Mouse (Mus musculus) olfactory bulb, adult 2 months (tissue): ENCODE measurements around the gene Gmds. TPM values are rescaled to one million over a fixed set of nuclear protein-coding genes. Genes with fewer than 3 reads are reported as not detected.

Source experiments
- H3K27ac ChIP-seq: fragments of 200-500 bp; 2 replicates; pipeline ENCODE4 v1.5.1; 2012; ENCODE audit warnings: low read depth, low read length; ENCODE audit not compliant: insufficient read depth
- H3K4me1 ChIP-seq: fragments of 200-500 bp; 2 replicates; pipeline ENCODE4 v1.6.1; 2012; ENCODE audit warnings: low read length; ENCODE audit not compliant: control insufficient read depth, insufficient read depth
- H3K4me3 ChIP-seq: fragments of 200-500 bp; 2 replicates; pipeline ENCODE4 v1.5.1; 2012; ENCODE audit warnings: mild to moderate bottlenecking, low read depth, low read length, moderate library complexity; ENCODE audit not compliant: insufficient read depth
- CTCF ChIP-seq: fragments of 200-500 bp; IDR thresholded peaks from 2 replicates; pipeline ENCODE4 v1.5.1; 2012; ENCODE audit warnings: low read depth, mild to moderate bottlenecking, low read length, moderate library complexity; ENCODE audit not compliant: insufficient read depth
- POLR2A ChIP-seq: fragments of 200-500 bp; IDR thresholded peaks from 2 replicates; pipeline ENCODE4 v1.6.1; 2012; ENCODE audit warnings: mild to moderate bottlenecking, low read depth, low read length, moderate library complexity; ENCODE audit not compliant: insufficient read depth
- WGBS: fragments of 180-500 bp; shearing (Covaris S2); methylation state at CpG from one replicate; pipeline ENCODE4 v1.1.7; 2018; 5-methylcytosine and 5-hydroxymethylcytosine counted together
- polyA plus RNA-seq: library from polyadenylated mRNA; stranded (reverse); fragments of >200 nt; gene quantifications from 2 replicates; pipeline ENCODE4 v1.2.4, GENCODE M21; 2012; ENCODE audit warnings: low replicate concordance; ENCODE audit not compliant: missing spikeins, insufficient read depth, insufficient read length

Gene Gmds
- polyA plus RNA-seq, 1 experiment: not detected

DNA sequence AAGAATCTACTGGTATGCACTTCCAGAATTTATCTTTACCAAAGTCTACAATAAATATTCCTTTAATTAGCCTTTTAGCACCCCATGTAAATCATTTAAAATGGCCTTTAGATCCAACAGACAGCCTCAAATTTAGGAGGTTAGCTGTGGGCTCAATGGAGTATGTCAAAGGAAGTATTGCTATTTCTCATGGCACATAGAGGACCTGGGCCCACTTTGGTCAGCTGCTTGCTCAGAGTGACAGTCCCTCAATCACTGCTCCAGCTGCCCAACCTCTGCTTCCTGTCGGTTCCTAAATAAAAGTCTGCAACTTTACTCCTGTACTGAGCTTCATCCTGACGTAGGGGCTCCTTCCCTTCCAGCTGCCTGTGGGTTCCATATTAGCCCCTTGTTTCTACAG, 264.9 kb downstream of the Gmds start:
- Histone ChIP-seq H3K27ac (no peak overlapping the region), H3K4me3 (no peak overlapping the region), H3K4me1 (no peaks in the 10 kb centered on the region)
- TF ChIP-seq CTCF (no peak), POLR2A (no peak)
- 86% methylated on average over 2 of the region's 2 CpGs for WGBS

DNA sequence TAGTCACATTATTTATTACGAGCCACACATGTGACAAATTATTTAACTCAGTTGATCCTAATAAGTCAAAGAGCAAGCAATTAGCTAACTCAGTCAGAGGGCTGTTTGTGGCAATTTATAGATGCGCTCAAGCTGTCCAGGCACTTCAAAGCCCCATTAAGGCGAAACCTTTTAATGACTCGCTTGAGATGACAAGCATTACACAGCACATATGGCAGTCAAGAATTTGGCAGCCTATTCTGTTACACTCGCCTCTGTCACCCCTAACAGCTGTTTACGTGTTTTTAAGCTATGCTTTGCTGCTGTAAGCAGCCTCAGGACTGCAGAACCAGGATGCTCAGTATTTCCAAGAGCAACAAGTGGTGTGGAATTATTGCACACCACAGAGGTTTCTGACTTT, 283.2 kb downstream of the Gmds start:
- Histone ChIP-seq H3K27ac (no peak overlapping the region), H3K4me3 (no peak overlapping the region), H3K4me1 (no peaks in the 10 kb centered on the region)
- 79% methylated on average over 6 of the region's 6 CpGs for WGBS
- TF ChIP-seq POLR2A: no peak

DNA sequence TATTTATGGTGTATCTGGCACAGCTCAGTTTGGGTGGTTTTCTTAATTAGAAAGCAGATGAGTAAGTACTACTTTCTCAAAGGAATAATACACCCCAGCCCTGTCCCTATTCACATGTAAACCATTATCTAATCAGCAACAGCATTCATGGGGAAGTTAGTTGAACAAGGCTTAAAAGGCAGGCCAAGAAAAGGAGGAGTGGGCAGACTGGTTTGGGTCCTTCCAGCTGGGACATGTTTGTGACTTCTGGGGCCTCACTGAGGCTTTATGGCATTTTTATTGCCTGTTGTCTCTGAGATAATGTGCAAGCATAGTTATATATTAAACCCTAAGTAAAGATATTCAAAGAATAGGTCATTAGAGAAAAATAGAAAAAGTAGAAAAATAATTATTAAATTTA, 285.0 kb downstream of the Gmds start:
- Histone ChIP-seq H3K4me3 (no peak overlapping the region), H3K27ac (no peak overlapping the region), H3K4me1 (no peaks in the 10 kb centered on the region)
- no peak for TF ChIP-seq CTCF
- no peak for TF ChIP-seq POLR2A

DNA sequence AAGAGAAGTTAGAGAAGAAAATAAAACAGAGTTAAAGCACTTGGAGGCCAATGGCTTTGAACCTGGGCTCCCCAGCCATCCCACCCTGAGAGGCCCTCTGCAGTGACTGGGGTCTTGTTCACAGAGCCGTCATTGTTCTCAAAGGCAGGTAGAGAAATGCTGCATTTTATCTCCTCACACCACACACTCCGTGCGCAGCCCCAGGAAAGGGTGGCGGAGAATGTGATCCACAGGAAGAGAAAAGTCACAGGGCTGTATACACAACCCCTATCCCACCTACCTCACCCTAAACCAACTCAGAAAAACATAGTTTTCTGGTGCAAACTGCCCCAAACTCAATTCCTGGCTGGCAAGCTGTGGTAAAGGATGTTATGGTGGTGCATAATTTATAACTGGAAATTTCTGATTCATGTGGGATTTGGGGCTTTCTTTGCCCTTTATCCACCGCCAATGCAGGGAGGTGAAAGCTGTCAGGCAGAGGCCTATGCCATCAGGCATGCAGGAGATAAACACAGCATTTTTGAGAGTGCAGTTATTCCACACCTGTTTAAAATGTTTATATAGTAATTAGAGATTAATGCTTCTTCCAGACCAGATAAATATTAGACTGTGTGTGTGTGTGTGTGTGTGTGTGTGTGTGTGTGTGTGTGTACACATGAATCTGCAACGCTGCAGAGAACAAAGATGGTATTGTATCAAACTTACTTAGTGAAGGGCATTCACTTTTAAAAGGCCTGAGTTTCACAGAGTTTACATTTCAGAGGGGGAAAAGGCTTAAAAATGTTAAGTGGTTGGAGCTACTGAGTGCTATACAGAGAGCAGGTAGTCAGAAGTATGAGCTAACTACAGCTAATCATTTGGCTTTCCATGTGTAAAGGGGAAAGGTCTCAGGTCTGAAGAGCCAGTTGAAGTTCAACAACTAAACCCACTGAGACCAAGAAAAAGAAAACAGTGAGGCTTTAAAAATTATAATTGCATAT, 290.3 kb downstream of the Gmds start:
- no peak for TF ChIP-seq POLR2A
- TF ChIP-seq CTCF: no peak
- WGBS: 75% methylated on average over 6 of the region's 6 CpGs
- Histone ChIP-seq H3K4me3 (no peak overlapping the region), H3K4me1 (no peaks in the 10 kb centered on the region), H3K27ac (no peak overlapping the region)

DNA sequence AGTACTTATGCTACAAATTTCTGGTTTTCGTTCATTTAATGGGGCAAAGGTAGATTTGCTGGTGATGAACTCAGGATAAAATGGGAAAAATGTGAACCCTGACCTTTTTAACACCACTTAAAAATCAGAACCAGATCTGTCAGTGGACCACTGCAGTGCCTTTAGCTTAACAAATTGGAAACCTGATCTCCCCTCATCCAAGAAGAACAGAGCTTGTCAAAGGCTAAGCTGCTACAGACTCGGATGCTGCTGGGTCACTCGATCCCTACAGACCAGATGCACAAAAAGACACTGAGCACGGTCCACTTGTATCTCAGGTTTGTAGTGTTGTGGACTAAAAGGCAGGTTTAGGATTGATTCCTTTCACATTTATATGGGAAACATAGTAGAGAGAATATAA, 291.6 kb downstream of the Gmds start:
- H3K4me1 ChIP-seq: no peaks in the 10 kb centered on the region
- WGBS: 74% methylated on average over 4 of the region's 4 CpGs

DNA sequence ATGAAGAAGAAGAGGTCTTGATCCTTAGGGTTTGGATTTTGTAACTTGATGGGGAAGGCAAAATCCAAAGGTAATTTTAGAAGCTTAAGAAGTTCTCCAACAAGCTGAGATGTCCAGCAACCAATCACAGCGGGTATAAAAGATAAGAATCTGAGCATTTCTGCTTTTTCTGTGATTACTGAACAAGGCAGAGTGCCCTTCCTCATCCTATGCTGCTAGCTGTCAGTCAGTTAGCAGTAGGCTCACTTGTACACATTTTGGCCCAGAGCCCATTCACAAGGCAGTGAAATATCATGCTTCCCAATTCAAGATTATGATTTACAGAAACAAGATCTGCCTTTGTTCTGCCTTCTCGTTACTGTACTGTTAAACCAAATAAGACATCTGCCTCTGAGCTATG, 295.8 kb downstream of the Gmds start:
- TF ChIP-seq POLR2A: no peak
- TF ChIP-seq CTCF: no peak
- H3K27ac ChIP-seq: no peak overlapping the region
- H3K4me1 ChIP-seq: no peaks in the 10 kb centered on the region
- H3K4me3 ChIP-seq: no peak overlapping the region
- WGBS: 89% methylated on average over 2 of the region's 2 CpGs

More for the DNA sequence above, 291.6 kb downstream of the Gmds start:
- TF ChIP-seq POLR2A (no peak), CTCF (no peak)
- Histone ChIP-seq H3K4me3 (no peak overlapping the region), H3K27ac (no peak overlapping the region)

DNA sequence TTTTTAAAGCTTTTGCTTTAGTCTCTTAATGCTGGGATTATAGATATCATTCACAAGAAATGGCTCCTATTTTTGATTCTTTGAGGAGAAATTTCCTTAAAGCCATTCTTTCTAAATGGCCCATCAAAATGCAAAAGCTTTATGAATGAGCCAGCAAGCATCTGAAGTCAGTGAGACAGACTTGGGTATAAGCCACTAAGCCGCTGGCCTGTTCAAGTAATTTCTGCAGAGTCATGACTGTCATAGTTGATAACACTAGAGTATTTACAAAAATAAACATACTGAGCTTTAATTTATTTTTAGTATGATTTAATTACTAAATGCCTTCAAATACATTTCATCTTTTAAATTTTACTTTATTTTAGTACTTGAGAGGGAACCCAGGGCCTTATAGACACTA, 297.7 kb downstream of the Gmds start:
- no peak overlapping the region for H3K27ac ChIP-seq
- no peak for TF ChIP-seq CTCF
- no peak for TF ChIP-seq POLR2A
- H3K4me1 ChIP-seq: no peaks in the 10 kb centered on the region
- WGBS: 98% methylated on average over 1 of the region's 1 CpGs
- no peak overlapping the region for H3K4me3 ChIP-seq

DNA sequence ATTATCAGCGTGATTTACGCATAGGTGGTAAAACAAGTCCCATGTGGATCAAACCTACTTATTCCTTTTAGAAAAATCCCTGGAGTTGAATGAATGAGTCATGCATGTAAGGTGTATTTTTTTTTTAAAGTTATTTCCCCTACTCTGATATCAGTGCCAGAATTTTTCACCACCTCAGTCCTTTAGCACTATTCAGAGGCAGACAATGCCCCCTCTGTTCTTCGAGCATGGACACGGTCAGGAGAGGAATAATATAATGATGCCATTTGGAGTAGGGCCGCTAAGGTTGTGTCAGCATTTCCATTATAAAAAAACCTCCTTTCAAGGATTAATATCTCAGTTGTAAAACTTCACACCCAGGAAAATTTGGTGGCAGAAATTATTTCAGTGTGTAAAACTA, 301.6 kb downstream of the Gmds start:
- Histone ChIP-seq H3K4me3 (no peak overlapping the region), H3K4me1 (no peaks in the 10 kb centered on the region), H3K27ac (no peak overlapping the region)
- TF ChIP-seq CTCF (no peak), POLR2A (no peak)
- WGBS: 63% methylated on average over 5 of the region's 5 CpGs

DNA sequence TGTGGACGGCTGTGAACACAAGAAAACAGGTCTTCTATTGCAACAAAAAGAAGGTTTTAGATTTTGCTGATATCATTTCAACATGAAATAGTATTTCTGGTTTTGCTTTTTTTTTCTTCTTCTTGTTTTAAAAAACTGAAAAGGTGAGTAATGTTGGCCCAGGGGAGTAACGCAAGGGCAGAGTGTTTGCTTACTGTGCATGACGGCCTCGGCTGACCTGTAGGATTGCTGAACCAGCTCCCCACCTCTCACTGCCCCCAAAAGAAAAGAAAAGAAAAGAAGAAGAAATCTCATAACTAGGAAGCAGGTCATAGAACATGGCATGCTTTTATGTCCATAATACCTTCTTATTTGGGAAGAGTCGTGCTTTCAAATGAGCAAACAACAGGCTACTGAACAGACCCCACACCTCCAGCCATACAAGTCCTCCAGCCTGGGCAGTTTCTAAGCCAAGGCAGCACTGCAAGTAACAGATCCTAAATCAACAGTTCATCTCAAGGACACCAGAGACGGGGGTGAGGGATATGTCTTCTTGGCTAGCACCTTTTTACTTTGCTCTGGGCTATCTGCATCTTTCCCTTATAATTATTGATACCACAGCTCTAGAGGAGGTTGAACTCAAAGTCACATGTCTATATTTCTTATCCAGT, 303.6 kb downstream of the Gmds start:
- no peaks in the 10 kb centered on the region for H3K4me1 ChIP-seq
- TF ChIP-seq CTCF (no peak), POLR2A (no peak)
- WGBS: 90% methylated on average over 6 of the region's 6 CpGs
- no peak overlapping the region for H3K4me3 ChIP-seq
- no peak overlapping the region for H3K27ac ChIP-seq
